ENCODE assay signal across 9 mouse cellular contexts in genomic region chr5:34985867-34986266, GRCm38 (mm10). TPM values are rescaled to one million over a fixed set of nuclear protein-coding genes. Genes with fewer than 3 reads are reported as not detected.
DNase-seq lines count a peak whose midpoint lies in the region; ATAC-seq and TF ChIP-seq lines count a peak whose summit lies in the region.
"Had no signal": no experiment of that assay in that cellular context is flagged by ENCODE, and none has a peak within 500 bp of the region (broad histone marks: within the 10 kb centered on the region; RNA-seq: fewer than 3 reads in every experiment).

No protein-coding gene starts in this region.

- no peaks in the 10 kb centered on the region for H3K9me3 ChIP-seq in heart, embryonic 11.5 days (replicated peaks; ENCODE audit: control insufficient read depth, low read length)
- H3K9me3 ChIP-seq in intestine, embryonic 15.5 days = no peaks in the 10 kb centered on the region
- H3K9me3 ChIP-seq: neural tube, embryonic 13.5 days had no signal

- H3K27ac ChIP-seq in heart, embryonic 11.5 days (ENCODE audit: low read depth, low read length) = no peak overlapping the region
- no peak overlapping the region for H3K27ac ChIP-seq in intestine, embryonic 15.5 days
- H3K27ac ChIP-seq: neural tube, embryonic 13.5 days had no signal

- H3K36me3 ChIP-seq in heart, embryonic 11.5 days (ENCODE audit: control insufficient read depth, insufficient read depth, low read length) = peaks cover 13% of the 10 kb centered on the region
- H3K36me3 ChIP-seq in intestine, embryonic 15.5 days = no peaks in the 10 kb centered on the region
- no peaks in the 10 kb centered on the region for H3K36me3 ChIP-seq in splenic B cell, adult 2 months (ENCODE audit: control insufficient read depth, insufficient read depth, low read length, poor library complexity, severe bottlenecking)

- peak; percentile 70 for TF ChIP-seq CTCF in brain, embryonic 14.5 days (IDR thresholded peaks at IDR 0.05; ENCODE audit: borderline replicate concordance, extremely low read depth, insufficient read depth, insufficient read length)

- intact Hi-C loops in left cerebral cortex, postnatal 14 days (cut with DNase I) = loop anchor here (2.0 to 10.0 kb wide), 3 partner anchors 39 to 71 kb away; no protein-coding TSS in a partner anchor

- peak; percentile 93 for DNase-seq in heart, adult 11 months
- DNase-seq in brain, embryonic 14.5 days (ENCODE audit: low read depth) = peak; percentile 61
- peak; percentile 47 for DNase-seq in forelimb bud, embryonic 11.5 days (ENCODE audit: low read depth, low spot score)
- peak; percentile 68 to 83 for DNase-seq in left cerebral cortex, postnatal 14 days (ENCODE audit: low spot score in 2 of 2)
- peak; percentile 75 for DNase-seq in splenic B cell, adult 2 months (ENCODE audit: low read depth, low spot score)

- 33% methylated on average over 2 of the region's 2 CpGs for WGBS in heart, embryonic 11.5 days (ENCODE audit: insufficient replicate concordance)
- WGBS in intestine, embryonic 15.5 days = 44% methylated on average over 2 of the region's 2 CpGs

- no peak for TF ChIP-seq POLR2A in brain, embryonic 14.5 days (IDR thresholded peaks at IDR 0.05; ENCODE audit: borderline replicate concordance, extremely low read depth, insufficient read depth, insufficient read length, poor library complexity, severe bottlenecking)

- no peak overlapping the region for H3K4me3 ChIP-seq in heart, embryonic 11.5 days (ENCODE audit: low read depth, low read length)
- H3K4me3 ChIP-seq in intestine, embryonic 15.5 days (replicated peaks) = no peak overlapping the region
- H3K4me3 ChIP-seq: neural tube, embryonic 13.5 days had no signal

- no peak overlapping the region for H3K4me2 ChIP-seq in heart, embryonic 11.5 days
- H3K4me2 ChIP-seq in intestine, embryonic 15.5 days (replicated peaks) = no peak overlapping the region
- H3K4me2 ChIP-seq: neural tube, embryonic 13.5 days had no signal

- peaks cover 27% of the 10 kb centered on the region for H3K4me1 ChIP-seq in heart, embryonic 11.5 days (ENCODE audit: control insufficient read depth, insufficient read depth, low read length)
- no peaks in the 10 kb centered on the region for H3K4me1 ChIP-seq in intestine, embryonic 15.5 days (replicated peaks)

- H3K27me3 ChIP-seq in heart, embryonic 11.5 days (ENCODE audit: control insufficient read depth, insufficient read depth, low read length) = no peaks in the 10 kb centered on the region
- H3K27me3 ChIP-seq in intestine, embryonic 15.5 days (replicated peaks) = no peaks in the 10 kb centered on the region; the same call in 1 of the 2 replicates
- H3K27me3 ChIP-seq in splenic B cell, adult 2 months (ENCODE audit: control insufficient read depth, insufficient read depth, low read length, poor library complexity, severe bottlenecking) = no peaks in the 10 kb centered on the region
- H3K27me3 ChIP-seq: neural tube, embryonic 13.5 days had no signal

- no peak for ATAC-seq in heart, embryonic 11.5 days (replicated peaks; ENCODE audit: insufficient number of reproducible peaks, low FRiP score, low TSS enrichment)
- ATAC-seq in intestine, embryonic 15.5 days = peak; percentile 35; the same call in 1 of the 2 replicates
- ATAC-seq in monocyte, adult 5-6 weeks (replicated peaks; ENCODE audit: insufficient number of reproducible peaks, low FRiP score, low TSS enrichment, poor library complexity, severe bottlenecking) = peak; percentile 53

- H3K9ac ChIP-seq in heart, embryonic 11.5 days (ENCODE audit: low read depth, low read length) = no peak overlapping the region
- H3K9ac ChIP-seq in intestine, embryonic 15.5 days = no peak overlapping the region
- H3K9ac ChIP-seq: neural tube, embryonic 13.5 days had no signal

RNA-seq across cellular contexts. Expression of gene Rgs12, which starts 36.6 kb away (rescaled TPM):
- 25.6 and 29.5 TPM in 2 replicates for polyA plus RNA-seq in heart, embryonic 11.5 days (2014; fragmentation: Nextera tagmentation; extraction: Ambion mirVana)
- 58.7 and 60.9 TPM in 2 replicates for polyA plus RNA-seq in brain, embryonic 14.5 days (2012; rRNA removed)
- 16.6 and 17.3 TPM in 2 replicates for polyA plus RNA-seq in intestine, embryonic 15.5 days (2015; fragmentation: Nextera tagmentation; extraction: Ambion mirVana)
- total RNA-seq in left cerebral cortex, postnatal 14 days (2021) = 10 to 100 TPM; 56.0 to 65.8 TPM
- 1.5 to 7.6 TPM (median 5.7 TPM) in 3 replicates for total RNA-seq in monocyte, adult 5-6 weeks (2017)

RNA-seq across cellular contexts. Expression of gene Hgfac, which starts 55.4 kb away (rescaled TPM):
- 0.23 and 0.66 TPM in 2 replicates for polyA plus RNA-seq in heart, embryonic 11.5 days (2014; fragmentation: Nextera tagmentation; extraction: Ambion mirVana)
- 2.8 and 3.5 TPM in 2 replicates for polyA plus RNA-seq in brain, embryonic 14.5 days (2012; rRNA removed)
- polyA plus RNA-seq in intestine, embryonic 15.5 days (2015; fragmentation: Nextera tagmentation; extraction: Ambion mirVana) = 4.9 and 11.8 TPM in 2 replicates
- under 1 TPM; 0.53 to 0.94 TPM for total RNA-seq in left cerebral cortex, postnatal 14 days (2021)
- total RNA-seq in monocyte, adult 5-6 weeks (2017) = not detected in 3 replicates
